Mouse (Mus musculus): Measurements from ENCODE around the gene Ift80. TPM values are rescaled to one million over a fixed set of nuclear protein-coding genes. Genes with fewer than 3 reads are reported as not detected.
"Not testable (repeated sequence)": the region's sequence is repeated elsewhere in the genome, so short reads cannot be mapped to it uniquely, and the experiment has no call there.

Ift80 gene
- total RNA-seq, 2 experiments from 2014 or later, result 22.4 to 29.5 TPM

DNA sequence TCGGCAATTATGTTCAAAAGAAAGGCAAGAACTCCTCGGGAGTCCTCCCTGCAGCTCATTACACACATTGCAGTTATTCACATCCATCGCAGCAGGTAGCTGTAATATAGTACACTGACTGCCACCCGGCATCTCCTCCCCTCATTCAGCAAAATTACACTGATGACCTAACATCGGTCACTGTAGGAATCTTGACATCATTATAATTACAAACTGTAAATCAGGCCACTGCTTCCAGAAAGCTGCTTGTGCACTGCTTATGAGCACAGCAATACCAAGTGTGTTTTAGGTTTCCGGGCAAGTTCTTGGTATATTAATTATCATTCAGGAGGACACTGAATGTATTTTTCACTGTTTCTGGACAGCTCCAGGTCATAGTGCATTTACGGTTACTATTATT lies 65.1 kb downstream of the Ift80 start:
- DNase-seq (ENCODE audit: low spot score in 2 of 2), result no peak

DNA sequence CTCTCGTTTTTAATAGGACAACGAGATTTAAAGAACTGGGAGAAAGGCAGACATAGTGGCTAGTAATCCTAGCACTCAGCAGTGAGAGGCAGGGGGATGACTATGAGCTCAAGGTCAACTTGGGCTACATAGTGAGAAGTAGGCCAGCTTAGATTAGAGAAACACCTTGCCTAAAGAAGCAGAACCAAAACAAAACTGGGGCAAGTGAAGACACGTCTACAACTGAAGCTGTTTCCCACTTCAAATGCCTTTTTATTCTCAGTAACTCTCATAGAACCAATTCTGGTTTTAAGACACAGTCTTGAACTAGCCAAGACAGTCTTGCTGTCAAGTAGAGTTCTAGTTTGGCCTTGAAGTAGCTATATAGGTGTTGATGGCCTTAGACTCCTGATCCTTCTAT lies 67.7 kb downstream of the Ift80 start:
- no peak for DNase-seq (ENCODE audit: low spot score in 2 of 2)

DNA sequence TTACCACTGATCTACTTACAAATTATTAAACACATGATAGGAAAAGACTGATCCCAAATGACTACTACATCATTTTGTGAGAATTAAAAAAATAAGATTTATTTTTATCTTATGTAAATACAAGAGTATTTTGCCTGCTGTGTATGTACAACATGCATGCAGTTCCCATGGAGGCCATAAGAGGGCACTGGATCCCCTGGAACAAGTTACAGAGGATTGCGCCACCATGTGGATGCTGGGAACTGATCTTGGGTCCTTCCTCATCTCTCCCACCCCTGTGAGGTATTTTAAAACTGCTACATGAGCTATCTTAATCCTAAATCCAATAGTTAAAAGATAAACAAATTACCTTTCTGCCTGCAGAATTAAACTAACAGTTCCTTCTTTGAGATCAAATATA lies 68.9 kb downstream of the Ift80 start:
- DNase-seq (ENCODE audit: low spot score in 2 of 2), result no peak

DNA sequence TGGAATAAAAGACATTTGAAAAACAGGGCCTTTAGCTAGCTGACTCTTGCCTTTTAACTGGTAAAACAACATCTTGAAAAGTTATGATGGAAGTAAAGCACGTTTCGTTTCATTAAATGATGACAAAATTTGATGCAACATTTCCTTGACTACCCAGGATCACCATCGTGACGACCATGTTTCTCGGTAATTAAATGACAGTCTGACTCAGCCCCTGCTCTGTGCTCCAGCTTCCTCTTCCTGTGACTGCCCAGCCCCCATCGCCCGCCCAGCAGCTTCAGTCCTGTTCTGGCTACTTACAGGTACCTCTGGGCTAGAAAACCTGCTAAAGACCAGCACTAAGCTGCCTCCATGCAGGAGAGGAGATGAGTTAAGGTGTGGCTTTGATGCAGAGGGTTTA lies 70.1 kb downstream of the Ift80 start:
- no peak for DNase-seq (ENCODE audit: low spot score in 2 of 2)

DNA sequence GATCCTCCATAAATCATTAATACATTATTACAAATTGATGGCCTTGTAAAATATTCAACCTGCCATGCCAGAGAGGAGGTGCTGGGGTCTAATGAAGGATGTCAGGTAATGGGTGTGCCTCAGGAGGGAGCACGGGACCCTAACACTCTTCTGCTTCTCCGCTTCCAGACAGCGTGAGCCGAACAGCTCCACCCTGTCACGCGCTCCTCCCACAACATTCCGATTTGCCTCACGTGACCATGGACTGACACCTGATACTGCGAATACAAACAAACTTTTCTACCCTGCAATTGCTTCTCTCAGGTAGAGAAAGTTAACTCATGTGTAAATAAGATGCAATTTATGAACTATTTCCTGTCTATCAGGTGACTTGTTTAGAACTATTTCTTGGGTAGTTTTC lies 75.8 kb downstream of the Ift80 start:
- DNase-seq (ENCODE audit: low spot score in 2 of 2), result no peak

DNA sequence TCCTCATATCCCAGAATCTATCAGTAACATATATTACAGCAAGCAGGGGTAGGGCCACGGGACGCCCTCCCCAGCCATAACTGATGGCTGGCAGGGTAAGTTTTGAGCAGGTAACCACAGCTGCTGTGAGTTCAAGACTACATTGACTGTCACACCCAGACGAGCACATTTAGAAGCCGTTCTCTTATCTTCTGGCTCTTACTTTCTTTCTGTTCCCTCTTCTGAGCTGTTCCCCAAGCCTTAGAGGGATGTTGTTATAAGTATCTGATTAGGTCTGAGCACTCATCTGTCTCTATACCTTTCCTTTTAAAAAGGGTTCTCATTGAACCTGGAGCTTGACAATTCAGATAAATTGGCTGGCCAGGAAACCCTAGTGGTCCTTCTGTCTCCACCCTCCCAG lies 96.9 kb downstream of the Ift80 start:
- DNase-seq (ENCODE audit: low spot score in 2 of 2), result no peak

DNA sequence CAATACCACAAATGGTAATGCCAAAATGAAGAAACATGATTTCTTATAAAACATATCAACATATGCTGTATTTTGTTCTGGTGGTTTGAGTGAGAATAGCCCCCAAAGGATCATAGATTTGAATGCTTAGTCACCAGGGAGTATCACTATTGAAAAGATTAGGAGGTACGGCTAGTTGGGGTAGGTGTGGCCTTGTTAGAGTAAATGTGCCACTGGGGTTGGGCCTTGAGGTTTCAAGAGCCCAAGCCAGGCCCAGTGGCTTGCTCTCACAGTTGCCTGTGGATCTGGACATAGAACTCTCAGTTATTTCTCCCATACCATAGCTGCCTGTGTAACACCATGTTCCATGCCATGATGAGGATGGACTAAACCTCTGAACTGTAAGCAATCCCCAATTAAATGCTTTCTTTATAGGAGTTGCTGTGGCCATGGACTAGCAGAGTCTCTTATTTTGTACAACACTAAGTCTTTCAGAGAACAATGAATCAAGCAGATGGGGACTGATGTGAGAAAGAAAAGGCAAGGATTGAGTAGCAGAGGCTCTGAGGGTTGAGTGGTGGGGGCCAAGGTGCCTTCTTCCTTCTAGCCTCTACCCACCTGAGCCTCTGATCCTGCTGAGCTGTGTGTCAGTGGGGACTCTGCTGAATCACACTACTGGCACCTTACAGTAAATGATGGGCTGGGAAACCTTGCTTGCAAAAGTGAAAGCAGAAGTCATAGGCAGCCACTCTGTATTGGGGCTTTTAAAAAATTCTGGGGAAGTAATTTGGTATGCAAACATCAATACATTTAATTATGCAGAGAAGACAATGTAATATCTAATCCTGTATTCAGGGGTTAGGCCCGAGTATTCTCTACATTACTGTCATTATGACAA lies 99.2 kb downstream of the Ift80 start:
- no peak for DNase-seq (ENCODE audit: low spot score in 2 of 2)

DNA sequence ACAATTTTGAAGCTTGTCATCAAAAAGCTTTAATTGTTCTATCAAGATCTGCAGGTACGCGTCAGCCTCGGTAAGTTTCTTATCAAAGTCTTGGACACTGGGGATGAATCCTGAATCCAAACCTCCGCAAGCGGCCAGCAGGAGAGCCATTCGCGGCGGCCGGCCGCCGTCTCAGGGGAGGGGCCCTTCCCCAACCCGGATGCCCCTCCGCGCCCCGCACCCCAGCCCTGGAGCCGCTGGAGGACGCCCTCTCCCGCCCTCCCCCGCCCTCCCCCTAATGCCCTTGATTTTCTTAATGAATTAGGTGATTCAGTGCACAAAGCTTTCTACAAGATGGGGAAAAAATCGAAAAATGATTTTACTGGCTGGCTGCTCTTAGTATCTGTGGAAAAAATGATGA lies 101.7 kb downstream of the Ift80 start:
- not testable (repeated sequence) for DNase-seq (ENCODE audit: low spot score in 2 of 2)

DNA sequence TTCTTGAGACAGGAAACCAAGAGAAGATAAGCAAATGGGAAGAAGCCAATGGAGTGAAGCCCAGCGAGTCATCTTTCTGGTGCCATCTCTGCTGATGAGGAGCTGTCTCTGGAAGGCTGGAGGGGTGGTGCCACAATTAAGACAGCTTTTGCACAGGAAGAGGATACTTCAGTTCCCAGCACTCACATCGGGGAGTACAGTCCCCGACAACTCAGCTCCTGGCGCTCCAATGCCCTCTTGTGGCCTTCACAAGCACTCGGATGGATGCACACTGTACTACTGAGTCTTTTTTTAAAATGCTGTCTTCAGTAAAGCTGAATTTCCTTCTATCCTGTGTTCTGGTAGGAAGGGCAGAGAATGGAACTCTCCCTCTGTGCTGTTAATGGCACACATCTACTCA lies 107.2 kb downstream of the Ift80 start:
- no peak for DNase-seq (ENCODE audit: low spot score in 2 of 2)

DNA sequence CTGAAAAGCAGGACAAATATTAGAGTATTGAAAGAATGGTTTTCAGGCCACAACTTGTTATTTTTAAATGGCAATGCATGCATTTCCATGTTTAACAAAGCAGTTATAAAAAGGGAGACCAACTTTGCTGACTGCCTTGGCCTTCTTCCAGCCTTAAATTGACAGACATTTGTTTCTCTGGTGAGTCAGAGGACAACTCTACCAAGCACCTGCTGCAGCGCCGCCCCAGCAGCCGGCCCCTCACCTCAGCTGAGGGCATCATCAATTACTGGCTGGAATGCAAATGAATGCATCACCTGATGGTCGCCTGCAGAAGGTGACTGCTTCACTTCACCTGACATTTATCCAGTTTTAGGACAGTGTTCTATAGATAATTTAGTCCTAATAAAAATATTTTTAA lies 108.9 kb downstream of the Ift80 start:
- DNase-seq (ENCODE audit: low spot score in 2 of 2), result no peak

DNA sequence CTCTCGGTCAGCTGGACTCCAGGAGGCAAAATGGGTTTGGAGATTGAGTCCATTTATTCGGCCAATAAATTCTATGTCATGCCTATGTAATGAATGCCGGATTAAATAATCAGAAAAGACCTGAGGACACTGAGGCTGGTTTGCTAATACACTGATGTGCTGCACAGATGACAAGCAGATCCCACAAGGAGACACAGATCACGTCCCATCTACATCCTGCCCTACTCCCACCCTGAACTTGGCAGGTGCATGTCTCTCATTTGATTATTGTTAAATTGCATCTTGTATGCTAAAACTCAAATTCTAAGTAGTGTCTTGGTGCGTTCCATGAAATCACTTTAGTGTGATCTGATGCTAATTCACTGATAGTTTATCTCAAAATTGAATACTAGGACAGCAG lies 117.5 kb downstream of the Ift80 start:
- DNase-seq (ENCODE audit: low spot score in 2 of 2), result no peak

DNA sequence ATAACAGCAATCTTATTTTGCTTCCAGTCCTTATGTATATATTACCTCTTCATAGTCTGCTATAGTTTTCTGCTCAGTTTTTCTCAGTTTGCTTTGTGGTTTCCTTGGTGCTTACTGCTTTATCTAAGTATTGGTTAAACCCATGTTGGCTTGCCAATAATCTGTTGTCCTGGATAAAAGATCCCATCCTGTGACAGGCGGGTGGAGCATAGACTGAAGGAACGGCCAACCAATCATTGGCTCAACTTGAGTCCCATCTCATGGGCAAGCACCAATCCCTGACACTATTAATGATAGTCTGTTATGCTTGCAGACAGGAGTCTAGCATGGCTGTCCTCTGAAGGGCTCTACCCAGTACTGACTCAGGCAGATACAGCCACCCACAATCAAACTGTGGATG lies 130.3 kb downstream of the Ift80 start:
- DNase-seq (ENCODE audit: low spot score in 2 of 2), result no peak

DNA sequence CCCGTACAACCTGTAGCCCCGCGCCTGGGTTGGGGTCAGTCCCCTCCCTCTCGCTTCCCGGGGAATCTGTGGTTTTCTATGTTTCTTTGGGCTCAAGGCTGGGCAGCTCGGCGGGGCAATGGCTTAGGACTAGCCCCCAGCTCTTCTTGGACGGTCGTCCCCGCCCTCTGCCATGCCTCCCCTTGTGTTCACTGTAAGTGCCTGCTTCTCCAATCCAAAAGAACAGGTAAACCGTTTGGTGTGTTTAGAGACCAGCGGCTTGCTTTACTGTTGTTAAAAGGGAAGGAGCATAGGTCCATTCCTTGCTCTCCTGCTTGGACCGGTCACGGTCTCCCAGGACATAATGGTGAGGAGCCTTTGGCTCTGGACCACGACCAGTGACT lies 133.8 kb downstream of the Ift80 start:
- DNase-seq (ENCODE audit: low spot score in 2 of 2), result no peak

DNA sequence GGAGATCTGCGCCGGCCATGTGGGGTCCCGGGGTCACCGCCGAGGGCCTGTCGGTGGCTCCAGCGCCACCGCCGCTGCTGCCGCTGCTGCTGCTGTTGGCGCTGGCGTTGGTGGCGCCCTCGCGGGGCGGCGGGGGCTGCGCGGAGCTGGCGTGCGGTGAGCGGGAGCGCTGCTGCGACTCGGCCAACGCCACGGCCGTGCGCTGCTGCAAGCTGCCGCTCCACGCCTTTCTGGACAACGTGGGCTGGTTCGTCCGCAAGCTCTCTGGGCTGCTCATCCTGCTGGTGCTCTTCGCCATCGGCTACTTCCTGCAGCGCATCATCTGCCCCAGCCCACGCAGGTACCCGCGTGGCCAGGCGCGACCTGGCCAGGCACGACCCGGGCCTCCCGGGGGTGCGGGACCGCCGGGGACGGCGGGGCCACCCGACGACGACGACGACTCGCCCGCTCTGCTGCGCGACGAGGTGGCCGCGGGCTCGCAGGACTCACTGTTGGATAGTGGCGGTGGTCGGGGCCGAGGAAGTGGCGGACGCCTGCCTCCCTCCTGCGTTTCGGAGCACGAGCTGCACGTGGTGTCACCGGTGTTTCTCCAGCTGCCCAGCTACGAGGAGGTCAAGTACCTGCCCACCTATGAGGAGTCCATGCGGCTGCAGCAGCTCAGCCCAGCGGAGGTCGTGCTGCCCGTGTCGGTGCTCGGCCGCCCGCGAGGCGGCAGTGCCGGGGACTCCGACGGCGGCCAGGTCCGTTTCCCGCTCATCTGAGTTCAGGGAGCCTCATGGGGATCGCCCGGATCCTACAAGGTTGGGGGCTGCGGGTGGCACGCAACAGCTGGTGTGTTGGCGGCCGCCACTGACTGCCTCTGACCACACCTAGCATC lies 134.4 kb downstream of the Ift80 start:
- DNase-seq (ENCODE audit: low spot score in 2 of 2), result peak in 1 of 2 experiments; percentile 4

DNA sequence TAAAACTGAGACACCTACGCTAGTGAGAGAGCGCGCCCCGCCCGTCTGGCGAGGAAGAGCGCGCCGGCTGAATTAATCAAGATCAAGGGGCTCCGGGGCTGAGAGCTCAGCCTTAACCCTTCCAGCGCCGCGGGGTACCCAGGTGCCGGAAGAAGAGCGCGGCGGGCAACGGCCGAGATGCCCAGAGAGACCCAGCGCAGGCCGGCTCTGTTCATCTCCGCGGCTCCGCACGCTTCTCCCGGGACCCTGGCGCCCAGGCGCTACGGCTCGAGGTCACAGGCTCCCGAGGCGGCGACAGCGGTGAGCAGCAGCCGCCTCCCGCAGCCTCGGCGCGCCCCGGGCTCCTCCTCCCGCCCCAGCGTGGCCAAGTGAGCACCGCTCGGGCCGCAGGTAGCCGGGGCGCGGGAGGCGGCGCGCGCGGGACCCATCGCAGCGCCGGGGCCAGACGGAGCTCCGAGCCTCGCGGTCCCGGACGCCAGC lies 135.1 kb downstream of the Ift80 start, which contains the start of gene 1110032F04Rik:
1110032F04Rik (plus strand) TSS at position 376 of the 480 bp plus-strand sequence.
- peak in 1 of 2 experiments; percentile 16 for DNase-seq (ENCODE audit: low spot score in 2 of 2)

DNA sequence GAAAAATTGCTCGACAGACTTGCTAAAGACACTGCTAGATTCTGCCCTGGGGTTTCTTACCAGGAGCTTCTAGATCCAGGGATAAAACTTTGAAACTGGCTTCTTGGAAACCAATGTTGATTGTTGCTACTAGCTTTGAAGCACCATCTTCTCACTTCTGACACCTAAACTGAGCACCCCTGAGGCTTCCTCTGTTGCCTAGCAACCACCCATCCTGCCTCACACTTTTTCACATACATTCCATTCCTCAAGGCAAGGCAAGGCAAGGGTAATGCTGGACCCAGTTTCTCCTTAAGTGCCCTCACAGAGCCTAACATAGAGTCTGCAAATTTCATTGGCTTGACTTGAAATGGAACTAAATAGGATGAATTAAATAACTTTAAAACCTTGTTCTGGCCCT lies 152.0 kb downstream of the Ift80 start:
- no peak for DNase-seq (ENCODE audit: low spot score in 2 of 2)

DNA sequence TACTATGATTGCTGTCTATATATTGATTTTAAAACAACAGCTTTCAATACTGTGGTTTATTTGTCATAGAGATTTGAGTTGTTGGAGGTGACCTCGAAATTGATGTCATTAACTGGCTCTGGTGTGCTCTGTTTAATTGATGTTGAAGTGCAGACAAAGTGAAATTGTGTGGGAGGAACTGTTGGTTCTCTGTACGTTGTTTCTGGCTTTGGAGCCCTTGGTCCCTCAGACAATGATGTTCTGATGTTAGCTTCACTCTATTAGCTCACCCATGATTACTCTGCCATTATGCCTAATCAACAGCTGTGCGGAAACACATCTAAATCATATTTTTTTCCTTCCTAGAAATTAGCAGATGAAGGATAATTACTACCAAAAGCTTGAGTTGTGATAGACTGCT lies 156.0 kb downstream of the Ift80 start:
- no peak for DNase-seq (ENCODE audit: low spot score in 2 of 2)

DNA sequence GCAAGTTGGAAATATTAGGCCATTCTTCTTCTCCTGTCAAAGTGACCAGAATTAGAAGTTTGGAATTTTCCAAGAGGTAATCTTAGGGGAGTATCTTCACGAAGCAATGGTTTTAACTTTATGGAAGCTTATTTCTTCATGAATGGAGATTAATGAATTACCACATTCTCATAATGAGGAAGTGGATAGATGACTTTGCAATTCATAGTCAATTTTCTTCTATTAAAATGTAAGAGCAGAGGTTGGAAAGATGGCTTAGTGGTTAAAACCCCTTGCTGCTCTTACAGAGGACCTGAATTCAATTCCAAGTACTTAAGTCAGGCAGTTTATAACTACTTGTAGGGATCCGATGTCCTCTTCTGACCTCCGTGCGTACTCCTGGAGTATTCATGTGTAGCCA lies 160.3 kb downstream of the Ift80 start:
- no peak for DNase-seq (ENCODE audit: low spot score in 2 of 2)
